Mouse (Mus musculus) kidney, adult 2 months (tissue): ENCODE results near the gene Kng2. TPM values are rescaled to one million over a fixed set of nuclear protein-coding genes. Genes with fewer than 3 reads are reported as not detected.
"Not testable (repeated sequence)": the region's sequence is repeated elsewhere in the genome, so short reads cannot be mapped to it uniquely, and the experiment has no call there.

Experiments used
- DNase-seq: peaks from one replicate; pipeline ENCODE4 v3.0.0; 2021
- H3K27ac ChIP-seq: fragments of 200-500 bp; 2 replicates; pipeline ENCODE4 v1.5.1; 2012; ENCODE audit warnings: low read depth, low read length, control low read depth, inconsistent platforms; ENCODE audit not compliant: insufficient read depth
- H3K27me3 ChIP-seq: fragments of 200-500 bp; replicated peaks from 2 replicates; pipeline ENCODE4 v1.6.1; 2012; ENCODE audit warnings: mild to moderate bottlenecking, moderate library complexity, low read length, inconsistent platforms; ENCODE audit not compliant: control insufficient read depth, insufficient read depth
- H3K36me3 ChIP-seq: fragments of 200-500 bp; 2 replicates; pipeline ENCODE4 v1.6.1; 2012; ENCODE audit warnings: mild to moderate bottlenecking, moderate library complexity, low read length, inconsistent platforms; ENCODE audit not compliant: control insufficient read depth, insufficient read depth
- H3K4me1 ChIP-seq: fragments of 200-500 bp; 2 replicates; pipeline ENCODE4 v1.6.1; 2011; ENCODE audit warnings: low read length; ENCODE audit not compliant: control insufficient read depth, insufficient read depth
- H3K4me3 ChIP-seq: fragments of 200-500 bp; 2 replicates; pipeline ENCODE4 v1.5.1; 2011; ENCODE audit warnings: mild to moderate bottlenecking, low read depth, low read length, control low read depth; ENCODE audit not compliant: insufficient read depth
- CTCF ChIP-seq: fragments of 200-500 bp; conservative IDR thresholded peaks from 2 replicates; pipeline ENCODE4 v1.5.1; 2011; ENCODE audit warnings: low read depth, mild to moderate bottlenecking, control low read depth, low read length, moderate library complexity, mixed read lengths; ENCODE audit not compliant: insufficient read depth, insufficient read length
- POLR2A ChIP-seq: fragments of 200-500 bp; IDR thresholded peaks from one replicate; pipeline ENCODE4 v1.6.1; 2011; ENCODE audit warnings: low read depth, low read length, control low read depth
- WGBS: fragments of 180-500 bp; shearing (Covaris S2); methylation state at CpG from one replicate; pipeline ENCODE4 v1.1.7; 2018; 5-methylcytosine and 5-hydroxymethylcytosine counted together
- polyA plus RNA-seq: library from polyadenylated mRNA; depleted of rRNA; stranded (reverse); fragments of >200 nt; gene quantifications from 2 replicates; pipeline ENCODE4 v1.2.3, GENCODE M21; 2012

The Kng2 gene
- polyA plus RNA-seq, 1 experiment, result 173 TPM

DNA sequence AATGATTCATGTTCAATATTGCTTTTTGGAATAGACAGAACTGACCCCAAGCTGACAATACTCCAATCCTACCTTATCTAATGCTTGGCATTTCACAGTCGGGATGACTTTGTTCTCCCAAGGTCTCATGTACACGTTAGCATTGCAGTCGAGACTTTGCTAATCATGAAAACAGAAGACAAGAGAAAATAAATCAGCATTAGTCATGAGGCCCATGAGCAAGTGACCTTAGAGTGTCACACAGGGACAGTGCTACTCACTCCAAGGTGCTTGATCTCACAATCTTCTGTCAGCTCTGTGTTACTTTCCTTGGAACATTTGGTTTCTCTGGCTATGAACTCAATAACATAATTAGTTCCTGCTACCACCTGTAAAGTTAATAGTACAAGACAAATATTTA lies 32.3 kb downstream of the Kng2 start:
- H3K4me3 ChIP-seq, H3K4me1 ChIP-seq, H3K36me3 ChIP-seq, DNase-seq, H3K27ac ChIP-seq, H3K27me3 ChIP-seq: not testable (repeated sequence)
- WGBS, result 75% methylated on average over 3 of the region's 3 CpGs

DNA sequence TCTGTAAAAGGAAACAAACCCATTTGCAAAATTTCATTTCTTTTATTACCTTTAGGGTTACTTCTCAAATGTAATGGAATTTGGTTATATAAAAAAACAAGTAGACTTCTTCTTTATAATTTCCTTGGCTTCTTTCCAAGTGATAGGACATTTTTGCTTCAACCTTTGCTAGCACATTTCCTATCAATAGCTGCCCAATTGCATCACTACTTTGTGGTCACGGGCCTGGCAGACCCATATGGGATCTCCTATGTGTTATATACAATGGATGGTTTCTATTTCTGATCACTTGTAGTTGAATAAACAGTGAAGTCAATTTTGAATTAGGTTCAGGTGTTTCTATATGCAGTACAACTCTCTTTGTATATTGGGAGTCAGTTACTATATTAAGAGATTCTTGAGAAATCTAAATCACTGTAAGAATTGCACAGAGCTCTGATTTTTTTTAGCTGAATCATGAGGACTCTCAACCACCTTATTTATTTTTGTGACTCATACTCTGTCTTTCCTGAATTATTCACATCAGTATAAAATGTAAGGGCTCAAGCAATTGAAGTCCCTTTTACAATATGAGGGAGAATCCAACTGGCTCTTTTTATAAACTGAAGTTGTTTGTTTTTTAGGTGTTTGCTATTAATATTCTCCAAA lies 61.8 kb downstream of the Kng2 start:
- no peaks in the 10 kb centered on the region for H3K4me1 ChIP-seq
- WGBS, result 85% methylated on average over 1 of the region's 1 CpGs
- no peaks in the 10 kb centered on the region for H3K36me3 ChIP-seq
- no peak overlapping the region for H3K4me3 ChIP-seq
- H3K27me3 ChIP-seq, result no peaks in the 10 kb centered on the region
- no peak overlapping the region for H3K27ac ChIP-seq
- DNase-seq, result no peak
- TF ChIP-seq POLR2A, result no peak
- TF ChIP-seq CTCF, result no peak

DNA sequence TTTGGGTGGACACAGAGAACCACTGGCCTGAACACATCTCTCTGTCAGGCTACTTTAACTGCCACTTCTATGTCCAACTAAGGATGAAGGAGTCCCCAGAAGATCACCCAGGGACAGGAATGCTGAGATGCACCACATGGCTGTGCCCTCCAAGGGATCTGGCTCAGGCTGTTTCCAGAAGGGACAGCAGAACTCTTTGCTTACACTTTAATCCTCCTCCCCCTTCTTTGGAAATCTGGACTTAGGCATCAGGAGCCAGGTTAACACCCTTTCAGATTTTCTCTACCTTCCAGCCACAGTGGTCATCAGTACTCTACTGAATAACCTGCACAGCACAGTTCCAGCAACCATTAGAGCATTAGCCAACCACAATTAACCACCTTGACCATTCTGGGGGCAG lies 66.0 kb downstream of the Kng2 start:
- DNase-seq, result no peak
- no peak for TF ChIP-seq POLR2A
- TF ChIP-seq CTCF, result no peak
- H3K27me3 ChIP-seq, result no peaks in the 10 kb centered on the region
- H3K4me1 ChIP-seq, result no peaks in the 10 kb centered on the region
- no peaks in the 10 kb centered on the region for H3K36me3 ChIP-seq
- no peak overlapping the region for H3K4me3 ChIP-seq
- H3K27ac ChIP-seq, result no peak overlapping the region

DNA sequence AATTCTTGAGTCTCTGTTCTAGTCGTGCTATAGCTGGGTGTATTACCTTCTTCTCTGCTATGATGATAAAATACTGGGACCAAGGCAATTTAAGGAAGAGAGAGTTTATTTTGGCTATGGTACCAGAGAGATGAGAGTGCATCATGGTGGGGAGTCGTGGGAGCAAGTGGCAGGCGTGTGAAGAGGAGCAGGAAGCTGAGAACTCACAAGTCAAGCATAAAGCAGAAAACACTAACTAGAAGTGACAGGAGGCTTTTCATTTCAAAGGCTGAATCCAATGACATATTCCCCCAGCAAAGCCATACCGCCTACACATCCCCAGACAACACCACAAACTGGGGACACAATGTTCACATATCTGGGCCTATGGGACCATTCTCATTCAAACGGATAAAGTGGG lies 67.0 kb downstream of the Kng2 start:
- TF ChIP-seq CTCF, result no peak
- TF ChIP-seq POLR2A, result no peak
- no peaks in the 10 kb centered on the region for H3K4me1 ChIP-seq
- no peak overlapping the region for H3K4me3 ChIP-seq
- H3K36me3 ChIP-seq, result no peaks in the 10 kb centered on the region
- 83% methylated on average over 5 of the region's 5 CpGs for WGBS
- H3K27ac ChIP-seq, result no peak overlapping the region
- DNase-seq, result no peak
- no peaks in the 10 kb centered on the region for H3K27me3 ChIP-seq

DNA sequence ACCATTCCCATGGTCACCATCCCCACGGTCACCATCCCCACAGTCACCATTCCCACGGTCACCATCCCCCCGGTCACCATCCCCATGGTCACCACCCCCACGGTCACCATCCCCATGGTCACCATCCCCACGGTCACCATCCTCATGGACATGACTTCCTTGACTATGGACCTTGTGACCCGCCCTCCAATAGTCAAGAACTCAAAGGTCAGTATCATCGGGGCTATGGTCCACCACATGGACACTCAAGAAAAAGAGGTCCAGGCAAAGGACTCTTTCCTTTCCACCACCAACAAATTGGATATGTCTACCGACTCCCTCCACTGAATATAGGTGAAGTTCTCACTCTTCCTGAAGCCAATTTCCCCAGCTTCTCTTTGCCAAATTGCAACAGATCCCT lies 68.2 kb downstream of the Kng2 start:
- Histone ChIP-seq H3K36me3 (no peaks in the 10 kb centered on the region), H3K4me1 (no peaks in the 10 kb centered on the region), H3K27me3 (no peaks in the 10 kb centered on the region), H3K4me3 (no peak overlapping the region), H3K27ac (no peak overlapping the region)
- WGBS, result 93% methylated on average over 8 of the region's 8 CpGs
- no peak for DNase-seq
- TF ChIP-seq CTCF (no peak), POLR2A (no peak)

DNA sequence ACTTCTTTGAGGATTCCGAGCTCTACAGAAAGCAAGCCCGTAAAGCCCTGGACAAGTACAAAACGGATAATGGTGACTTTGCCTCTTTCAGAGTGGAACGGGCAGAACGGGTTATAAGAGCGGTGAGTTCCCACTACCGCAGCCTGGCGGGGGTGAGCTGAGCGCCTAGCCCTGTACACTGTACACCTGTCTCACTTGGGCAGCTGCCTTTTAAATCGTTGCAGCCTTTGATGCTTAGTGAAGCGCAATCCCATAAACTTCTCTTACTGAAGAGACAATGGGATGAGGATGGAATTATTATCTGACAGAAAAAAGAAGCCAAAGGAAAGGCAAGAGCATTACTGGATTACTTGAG lies 73.2 kb downstream of the Kng2 start:
- WGBS, result 72% methylated on average over 11 of the region's 11 CpGs

DNA sequence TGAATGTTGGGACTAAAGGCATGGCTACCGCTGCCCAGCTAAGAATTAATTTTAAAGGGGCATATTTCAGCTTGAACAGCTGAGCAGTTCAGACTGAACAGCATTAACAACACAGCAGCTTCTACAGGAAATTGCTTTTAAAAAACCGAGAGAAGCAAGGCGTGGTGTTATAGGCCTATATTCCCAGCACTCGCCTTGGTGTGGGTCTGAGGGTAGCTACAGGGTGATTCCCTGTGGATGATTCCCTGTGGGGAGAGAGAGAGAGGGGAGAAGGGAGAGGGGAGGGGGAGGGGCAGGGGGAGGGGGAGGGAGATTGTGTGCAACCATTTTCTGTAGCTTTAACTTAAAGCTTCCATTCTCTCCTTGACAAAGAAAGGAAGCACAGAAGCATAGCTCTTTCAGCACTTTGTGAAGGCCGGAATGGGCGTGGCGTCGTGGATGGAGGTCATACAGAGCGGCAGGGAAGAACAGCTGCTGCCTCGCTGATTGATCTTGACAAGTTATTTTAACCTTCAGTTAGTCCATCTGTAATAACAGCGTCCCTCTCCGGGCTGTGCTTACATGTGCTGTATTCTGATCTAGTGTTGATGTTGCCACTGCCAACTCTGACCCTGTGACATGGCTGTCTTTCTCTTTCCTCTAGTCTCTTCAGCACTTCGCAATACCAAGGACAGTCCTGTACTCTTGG lies 73.7 kb downstream of the Kng2 start:
- Histone ChIP-seq H3K4me1 (no peaks in the 10 kb centered on the region), H3K27ac (no peak overlapping the region), H3K4me3 (no peak overlapping the region), H3K27me3 (no peaks in the 10 kb centered on the region), H3K36me3 (no peaks in the 10 kb centered on the region)
- 55% methylated on average over 13 of the region's 13 CpGs for WGBS
- TF ChIP-seq CTCF, result no peak
- TF ChIP-seq POLR2A, result no peak
- no peak for DNase-seq

More for the DNA sequence above, 73.2 kb downstream of the Kng2 start:
- Histone ChIP-seq H3K27me3 (no peaks in the 10 kb centered on the region), H3K4me1 (no peaks in the 10 kb centered on the region), H3K36me3 (no peaks in the 10 kb centered on the region), H3K4me3 (no peak overlapping the region), H3K27ac (no peak overlapping the region)
- TF ChIP-seq CTCF (no peak), POLR2A (no peak)
- no peak for DNase-seq

DNA sequence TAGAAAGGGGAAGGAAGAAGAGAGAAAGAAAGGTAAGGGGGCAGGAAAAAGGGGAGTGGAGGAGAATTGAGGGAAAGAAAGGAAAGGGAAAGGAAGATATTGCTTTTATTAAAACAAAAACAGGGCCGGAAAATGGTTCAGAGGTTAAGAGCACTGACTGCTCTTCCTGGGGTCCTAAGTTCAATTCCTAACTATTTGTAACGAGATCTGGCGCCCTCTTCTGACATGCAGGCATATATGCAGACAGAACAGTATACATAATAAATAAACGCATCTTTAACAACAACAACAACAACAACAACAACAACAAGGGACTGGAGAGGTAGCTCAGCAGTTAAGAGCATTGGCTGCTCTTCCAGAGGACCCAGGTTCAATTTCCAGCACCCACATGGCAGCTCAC lies 76.2 kb downstream of the Kng2 start:
- DNase-seq, result peak; percentile 55
- no peak overlapping the region for H3K27ac ChIP-seq

More for the DNA sequence above, 76.2 kb downstream of the Kng2 start:
- TF ChIP-seq POLR2A (no peak), CTCF (0 out of 2 replicates have a peak, but pooled peaks have one; percentile 28)
- Histone ChIP-seq H3K36me3 (no peaks in the 10 kb centered on the region), H3K4me3 (no peak overlapping the region), H3K4me1 (no peaks in the 10 kb centered on the region), H3K27me3 (no peaks in the 10 kb centered on the region)
- 33% methylated on average over 4 of the region's 4 CpGs for WGBS
